Mouse (Mus musculus): ENCODE measurements around the gene Gm45785. TPM values are rescaled to one million over a fixed set of nuclear protein-coding genes. Genes with fewer than 3 reads are reported as not detected.
A peak's percentile ranks its signal among the peaks of the same experiment; 100 is the strongest.
"Not testable (repeated sequence)": the region's sequence is repeated elsewhere in the genome, so short reads cannot be mapped to it uniquely, and the experiment has no call there.

Gene Gm45785
- 1.5 TPM in 1 of 2 replicates, not detected in the other for total RNA-seq (2021)
- long read RNA-seq, partial matches to known transcripts, result 0 of 1 reads
- long read RNA-seq, other reads (novel, unspliced or antisense), result 1 of 1 reads

GRCm38 (mm10) chr7:140855860-140856784 is at the start of gene Gm45785:
Gene Gm45785, minus strand, starts transcription at chr7:140856331.
- DNase-seq, result peak; percentile 75

DNA sequence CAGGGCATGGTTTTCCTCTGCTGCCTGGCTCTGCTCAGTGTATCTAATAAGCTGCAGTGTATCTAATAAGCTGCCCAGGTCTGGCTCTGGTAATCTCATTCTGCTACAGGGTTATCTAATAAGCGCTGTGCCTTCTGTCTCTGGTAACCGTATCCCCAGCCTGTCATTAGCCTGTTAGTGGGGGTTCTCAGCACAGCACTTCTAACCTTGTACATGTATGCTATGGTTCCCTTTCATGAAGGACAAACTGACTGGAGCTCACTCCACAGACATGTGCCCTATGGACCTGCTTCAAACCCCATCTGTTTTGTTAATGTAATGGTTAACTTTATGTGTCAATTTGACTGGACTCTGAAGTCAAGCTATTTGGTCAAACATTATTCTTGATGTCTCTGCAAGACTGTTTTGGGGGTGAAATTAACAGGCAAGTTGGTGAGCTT is 49.5 kb upstream of the Gm45785 start:
- DNase-seq, result no peak

DNA sequence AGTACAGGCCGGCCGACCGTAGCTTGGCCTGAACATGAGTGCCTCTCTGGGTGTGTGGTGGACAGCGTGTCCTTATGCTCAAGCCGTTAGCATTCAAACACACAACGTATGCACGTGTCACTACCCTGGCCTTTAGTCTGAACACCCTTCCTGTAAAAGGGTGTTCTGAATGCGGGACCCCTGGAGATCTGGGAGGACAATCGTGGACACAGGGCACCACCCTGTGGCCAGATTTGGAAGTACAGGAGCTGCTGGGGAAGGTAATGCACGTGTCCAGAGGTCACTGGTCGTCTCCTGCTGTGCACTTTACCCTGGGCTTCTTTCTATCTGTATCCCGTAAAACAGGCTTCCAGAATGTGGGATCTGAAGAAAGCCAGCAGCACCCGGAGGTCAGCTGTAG is 47.1 kb upstream of the Gm45785 start:
- peak; percentile 81 for DNase-seq

DNA sequence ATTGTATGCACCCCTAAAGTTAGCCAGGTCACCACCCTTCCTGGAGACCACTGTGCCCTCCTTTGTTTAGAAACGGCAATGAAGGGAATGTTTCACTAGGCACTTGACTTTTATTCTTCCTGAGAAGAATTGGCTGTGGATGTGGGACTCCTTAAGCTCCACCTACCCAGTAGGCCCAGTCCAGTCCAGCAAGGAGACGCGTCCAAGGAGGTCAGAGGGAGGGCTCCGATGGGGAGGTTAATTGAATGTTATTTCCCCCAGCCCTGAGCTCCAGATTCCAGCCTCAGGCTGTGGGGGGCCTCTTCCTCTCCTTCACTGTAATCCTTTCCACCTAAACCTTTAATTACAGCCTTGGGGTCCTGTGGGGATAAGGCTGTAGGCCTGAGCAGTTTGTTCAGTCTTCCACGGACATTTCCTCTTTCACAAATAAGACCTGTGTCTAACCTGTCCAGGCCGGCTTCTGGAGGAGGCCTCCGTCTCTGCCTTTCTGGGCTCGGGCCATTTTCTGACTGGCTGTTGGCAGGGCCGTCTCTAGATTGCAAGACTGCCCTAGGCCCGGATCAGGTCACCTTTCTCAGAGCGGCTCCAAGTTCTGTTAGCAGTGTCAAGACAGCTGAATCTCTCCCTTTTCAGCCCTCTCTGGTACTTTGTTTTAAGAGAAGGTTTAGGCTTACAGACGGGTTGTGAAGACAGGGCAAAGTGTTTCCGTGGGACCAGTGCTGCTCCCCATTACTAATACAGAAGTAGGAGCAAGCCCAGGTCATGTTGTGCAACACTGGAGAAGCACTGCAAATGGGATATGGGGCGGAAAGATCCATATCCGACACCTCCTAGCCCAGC is 46.1 kb upstream of the Gm45785 start:
- no peak for DNase-seq

GRCm38 (mm10) chr7:140900220-140900619 is 44.1 kb upstream of the Gm45785 start, which contains the start of gene Cox8b:
Gene Cox8b, minus strand, starts transcription at chr7:140900446.
- no peak for DNase-seq

DNA sequence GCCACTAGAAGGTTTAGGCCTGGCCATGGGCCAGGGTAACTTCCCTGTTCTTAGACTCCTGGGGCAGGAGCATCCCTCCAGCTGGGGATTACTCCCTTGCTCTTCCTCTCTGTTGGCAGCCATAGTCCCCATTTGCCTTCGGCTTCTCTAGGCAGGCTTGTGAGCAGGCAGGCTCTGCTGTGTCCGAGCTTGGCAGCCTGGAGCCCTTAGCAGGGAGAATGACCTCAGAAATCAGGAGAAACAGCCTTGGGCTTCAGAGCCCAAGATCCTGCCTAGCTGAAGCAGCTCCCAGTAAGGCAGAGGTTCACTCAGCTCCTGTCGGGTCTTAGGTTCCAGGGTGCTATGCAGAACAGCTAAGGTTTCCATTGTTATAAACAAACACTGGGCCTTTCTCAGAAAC is 43.0 kb upstream of the Gm45785 start:
- no peak for DNase-seq

DNA sequence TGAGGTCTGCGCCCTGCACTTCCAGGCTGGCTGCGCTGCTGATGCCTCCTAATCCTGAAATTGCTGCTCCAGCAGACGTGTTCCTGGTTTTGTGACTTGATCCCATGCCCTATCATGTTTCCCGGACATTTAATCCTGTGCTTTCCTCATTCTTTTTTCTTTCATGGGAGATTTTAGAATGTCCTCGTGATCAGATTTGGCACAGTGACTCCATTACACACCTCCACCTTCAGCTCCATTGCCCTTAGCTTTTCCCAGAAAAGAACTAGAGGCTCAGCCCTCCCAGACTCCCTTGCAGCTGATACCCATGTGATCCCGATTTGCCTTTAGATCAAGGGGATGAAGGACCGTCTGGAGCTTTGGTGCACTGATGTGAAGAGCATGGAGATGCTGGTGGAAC is 41.7 kb upstream of the Gm45785 start:
- DNase-seq, result no peak

DNA sequence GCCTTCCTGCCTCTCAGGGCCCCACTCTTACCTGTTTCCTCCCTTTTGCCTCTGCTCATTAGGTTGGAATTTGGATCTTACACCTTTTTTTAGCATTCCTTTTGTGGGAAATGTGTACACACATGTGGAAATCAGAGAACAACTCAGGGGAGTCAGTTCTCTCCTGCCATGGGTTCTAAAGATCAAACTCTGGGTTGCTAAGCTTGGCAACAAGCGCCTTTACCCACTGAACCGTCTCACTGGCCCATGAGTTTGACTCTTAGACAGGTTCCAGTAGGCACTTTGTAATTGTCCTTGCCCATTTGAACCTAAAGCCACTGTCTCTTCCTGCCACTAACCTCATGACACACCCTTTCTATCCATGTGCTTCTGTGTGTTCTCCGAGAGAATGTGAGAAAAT is 38.5 kb upstream of the Gm45785 start:
- DNase-seq, result no peak

DNA sequence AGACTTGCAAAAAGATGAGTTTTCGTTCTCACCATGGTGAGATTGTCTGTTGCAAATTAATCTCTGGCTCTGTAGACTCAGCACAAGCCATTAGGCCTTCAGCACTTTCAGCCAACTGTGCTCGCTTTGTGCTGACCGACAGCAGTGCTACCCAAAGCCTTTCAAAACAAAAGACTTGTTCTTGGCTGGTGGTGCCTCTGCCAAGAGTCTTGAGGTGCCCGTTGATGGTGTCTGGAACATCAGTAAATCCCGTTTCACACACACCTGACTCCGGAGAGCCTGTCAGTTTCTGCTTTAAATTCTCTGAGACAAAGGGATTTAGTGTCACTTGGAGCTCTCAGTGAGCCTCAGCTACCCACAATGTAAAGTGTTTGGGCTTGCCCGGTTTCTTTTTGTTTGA is 37.9 kb upstream of the Gm45785 start:
- DNase-seq, result no peak

GRCm38 (mm10) chr7:140890636-140891035 is 34.5 kb upstream of the Gm45785 start:
- DNase-seq, result not testable (repeated sequence)

- no peak for DNase-seq
Measured at GRCm38 (mm10) chr7:140882469-140882803, 26.3 kb upstream of the Gm45785 start.

DNA sequence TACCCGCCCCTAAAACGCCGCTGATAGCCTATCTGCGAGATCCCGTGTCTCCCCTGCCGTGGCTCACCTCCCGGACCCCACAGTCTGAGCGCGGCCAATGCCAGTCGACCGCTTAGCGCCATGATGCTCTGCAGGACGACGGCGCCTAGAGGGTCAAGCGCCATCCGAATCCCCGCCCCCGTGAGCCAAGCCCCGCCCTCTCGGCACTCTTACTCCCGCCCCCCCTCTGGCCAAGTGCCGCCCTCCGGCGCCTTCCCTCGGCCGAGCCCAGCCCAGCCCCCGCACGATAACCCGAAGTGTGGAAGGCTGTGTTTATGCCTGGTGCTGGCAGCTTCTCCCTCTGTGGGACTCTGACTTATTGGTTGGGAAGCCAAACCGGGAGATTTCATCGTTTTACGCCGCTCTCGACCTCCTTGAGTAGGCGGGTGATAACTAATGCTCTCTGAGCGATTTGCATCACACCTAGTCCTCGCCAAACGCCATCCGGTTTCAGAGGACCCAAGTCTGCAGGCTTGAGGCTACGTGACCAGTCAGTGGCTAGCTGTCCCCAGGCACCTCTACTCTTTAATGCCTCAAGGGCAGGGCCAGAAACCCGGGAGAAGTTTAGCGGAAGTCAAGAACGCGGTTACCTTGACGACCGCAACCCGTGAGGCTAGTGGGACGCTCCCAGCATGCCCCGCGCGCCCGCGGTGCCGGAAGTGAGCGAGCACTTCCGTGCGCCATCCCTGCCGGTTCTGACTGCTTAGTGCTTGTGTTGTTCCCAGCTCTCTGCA is 25.8 kb upstream of the Gm45785 start, which contains the start of the genes Psmd13 and Sirt3:
Gene Psmd13, plus strand, starts transcription at position 273 of the 773 bp plus-strand sequence.
Gene Sirt3, minus strand, starts transcription at position 614 of the 773 bp plus-strand sequence.
- peak; percentile 96 for DNase-seq

GRCm38 (mm10) chr7:140880865-140881515 is 24.9 kb upstream of the Gm45785 start:
- DNase-seq, result no peak

- no peak for DNase-seq
Measured at GRCm38 (mm10) chr7:140880419-140880818, 24.3 kb upstream of the Gm45785 start.

DNA sequence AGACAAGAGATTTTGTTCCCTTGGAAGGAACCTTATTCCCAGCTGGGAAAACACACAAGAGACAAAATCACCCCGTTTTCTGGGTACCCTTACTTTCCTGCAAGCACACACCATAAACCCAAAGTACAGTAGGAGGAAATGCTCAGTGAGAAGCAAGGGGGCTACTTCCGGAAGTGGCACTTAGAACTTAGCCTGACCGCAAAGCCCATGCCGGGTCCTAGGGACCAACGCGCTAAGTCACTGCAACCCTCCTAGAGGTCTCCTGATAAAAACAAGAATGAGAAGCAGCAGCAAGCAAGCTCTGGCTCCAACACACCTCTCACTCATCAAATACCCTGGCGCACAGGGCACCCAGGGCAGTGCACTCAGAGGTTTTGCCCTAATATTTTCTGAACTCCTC is 23.2 kb upstream of the Gm45785 start:
- DNase-seq, result no peak

DNA sequence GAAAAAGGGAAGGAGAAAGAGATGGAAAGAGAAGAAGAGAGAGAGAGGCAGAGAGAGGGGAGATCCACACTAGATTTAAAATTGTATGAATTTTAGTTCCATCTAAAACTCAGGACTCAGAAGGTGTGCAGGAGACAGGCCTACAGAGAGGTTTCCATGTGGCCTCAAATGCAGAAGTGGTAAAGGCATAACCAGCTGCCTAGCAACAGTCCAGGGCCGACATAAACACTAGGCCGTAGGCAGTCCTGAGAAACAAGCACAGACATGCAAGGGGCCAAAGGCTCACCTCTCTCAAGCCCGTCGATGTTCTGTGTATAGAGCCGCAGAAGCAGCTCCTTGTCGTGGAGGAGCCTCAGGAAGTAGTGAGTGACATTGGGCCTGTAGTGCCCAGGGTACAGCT is 21.2 kb upstream of the Gm45785 start:
- no peak for DNase-seq

DNA sequence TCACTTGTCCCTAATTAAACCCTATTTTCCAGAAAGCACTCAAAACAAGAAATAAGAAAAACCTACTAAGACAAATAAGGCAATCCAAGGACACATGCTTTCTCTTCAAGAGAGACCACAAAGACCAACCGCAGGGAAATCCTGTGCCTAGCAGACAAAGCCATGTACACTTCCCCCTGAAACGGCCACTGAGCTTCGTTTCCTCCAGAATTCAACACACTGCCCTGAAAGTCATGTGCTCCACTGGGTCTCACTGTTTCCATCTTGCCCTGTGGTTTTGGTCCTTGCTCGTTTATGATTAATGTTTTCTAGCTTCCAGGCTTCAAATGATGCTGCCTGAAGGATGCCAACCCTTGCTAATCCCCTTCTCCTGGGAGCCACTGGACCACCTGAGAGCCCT is 18.1 kb upstream of the Gm45785 start:
- no peak for DNase-seq

DNA sequence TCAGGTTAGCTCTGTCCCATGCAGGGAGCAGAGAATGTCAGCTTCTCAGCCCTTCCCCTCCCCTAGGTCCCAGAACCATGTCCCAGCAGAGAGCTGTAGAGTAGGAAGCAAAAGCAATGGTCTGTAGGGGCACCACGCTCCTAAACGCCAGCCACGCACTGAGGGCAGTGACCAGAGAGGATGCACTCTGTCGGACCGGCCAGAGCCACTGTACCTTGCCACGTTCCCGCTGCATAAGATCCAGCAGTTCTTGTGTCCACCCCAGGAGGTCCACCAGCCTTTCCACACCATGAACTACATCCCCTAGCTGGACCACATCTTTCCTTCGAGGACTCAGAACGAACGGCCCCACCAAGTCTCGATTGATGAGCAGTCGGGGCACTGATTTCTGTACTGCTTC is 8.6 kb upstream of the Gm45785 start:
- no peak for DNase-seq

GRCm38 (mm10) chr7:140860728-140861127 is 4.6 kb upstream of the Gm45785 start:
- DNase-seq, result no peak

- no peak for DNase-seq
Measured at GRCm38 (mm10) chr7:140859997-140860396, 3.9 kb upstream of the Gm45785 start.

- no peak for DNase-seq
Measured at GRCm38 (mm10) chr7:140858746-140859145, 2.6 kb upstream of the Gm45785 start.

All from adrenal gland, postnatal 25 days (tissue).